Mouse (Mus musculus) G1E-ER4 (cell line): Measurements from ENCODE around the gene Loxl4. TPM values are rescaled to one million over a fixed set of nuclear protein-coding genes. Genes with fewer than 3 reads are reported as not detected.

ENCODE experiments used
- GATA1 ChIP-seq: IDR thresholded peaks from one replicate; pipeline ENCODE4 v1.8.0; 2012; ENCODE audit warnings: low read length, inconsistent platforms
- polyA plus RNA-seq: library from polyadenylated mRNA; stranded (reverse); fragments of >175 nt; gene quantifications from 2 replicates; pipeline ENCODE4 v1.2.3, GENCODE M21; 2012

The Loxl4 gene
- polyA plus RNA-seq, 1 experiment = not detected

DNA sequence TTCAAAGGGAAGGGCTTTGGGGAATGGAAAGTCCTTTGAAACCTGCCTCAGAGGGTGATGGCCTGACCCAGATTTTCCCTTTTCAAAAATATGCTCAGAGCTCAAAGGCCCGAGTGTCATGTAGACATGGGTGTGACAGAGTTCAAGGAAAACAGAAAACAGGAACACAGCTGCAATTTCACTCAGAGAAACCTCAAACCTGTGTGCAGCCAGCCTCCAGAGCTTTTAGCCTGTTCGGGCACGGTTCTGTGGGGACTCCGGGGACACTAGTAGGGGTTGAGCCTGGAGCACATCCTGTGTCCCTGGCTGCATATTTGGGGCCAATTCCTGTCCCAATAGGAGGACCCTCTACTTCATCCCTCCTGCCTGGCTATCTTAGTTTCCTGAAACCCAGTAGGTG is 19.7 kb upstream of the Loxl4 start:
- no peak for TF ChIP-seq GATA1

DNA sequence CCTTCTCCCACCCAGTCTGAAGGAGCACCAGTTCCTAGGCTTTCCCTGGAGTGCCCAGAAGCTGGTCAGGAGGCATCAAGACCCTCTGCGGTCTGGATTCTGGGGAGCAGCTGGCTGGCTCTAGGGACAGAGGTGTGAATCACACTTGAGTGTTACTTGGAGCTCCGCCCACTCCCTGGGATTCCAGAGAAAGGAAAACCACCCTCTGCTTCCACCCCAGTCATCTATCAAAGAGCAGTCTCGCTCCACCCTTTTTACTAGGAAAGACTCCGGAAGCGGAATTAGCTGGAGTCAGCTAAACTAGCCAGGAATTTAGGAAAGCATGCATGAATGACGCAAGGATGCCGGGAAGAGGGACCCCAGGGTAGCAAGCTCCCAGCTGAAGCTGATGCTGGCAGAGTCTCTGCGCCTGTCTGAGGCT is 18.9 kb upstream of the Loxl4 start:
- no peak for TF ChIP-seq GATA1

DNA sequence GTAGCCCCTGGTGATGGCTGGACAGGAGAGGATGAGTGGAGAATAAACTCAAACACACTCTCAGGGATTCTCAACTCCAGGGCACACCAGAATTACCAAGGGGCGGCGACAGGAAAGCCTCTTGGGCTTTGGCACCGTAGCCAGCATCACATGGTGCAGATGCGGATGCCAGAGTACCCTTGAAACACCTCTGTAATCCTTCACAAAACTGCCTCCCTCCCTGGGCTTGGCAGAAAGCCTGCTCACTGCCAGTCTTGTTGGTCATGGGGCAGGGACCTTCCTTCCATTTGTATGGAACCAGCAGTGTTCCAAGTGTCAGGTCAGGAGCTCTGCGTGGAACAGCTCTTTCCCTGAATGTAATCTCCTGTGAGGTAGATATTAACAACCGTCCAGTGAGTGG is 15.5 kb upstream of the Loxl4 start:
- no peak for TF ChIP-seq GATA1

DNA sequence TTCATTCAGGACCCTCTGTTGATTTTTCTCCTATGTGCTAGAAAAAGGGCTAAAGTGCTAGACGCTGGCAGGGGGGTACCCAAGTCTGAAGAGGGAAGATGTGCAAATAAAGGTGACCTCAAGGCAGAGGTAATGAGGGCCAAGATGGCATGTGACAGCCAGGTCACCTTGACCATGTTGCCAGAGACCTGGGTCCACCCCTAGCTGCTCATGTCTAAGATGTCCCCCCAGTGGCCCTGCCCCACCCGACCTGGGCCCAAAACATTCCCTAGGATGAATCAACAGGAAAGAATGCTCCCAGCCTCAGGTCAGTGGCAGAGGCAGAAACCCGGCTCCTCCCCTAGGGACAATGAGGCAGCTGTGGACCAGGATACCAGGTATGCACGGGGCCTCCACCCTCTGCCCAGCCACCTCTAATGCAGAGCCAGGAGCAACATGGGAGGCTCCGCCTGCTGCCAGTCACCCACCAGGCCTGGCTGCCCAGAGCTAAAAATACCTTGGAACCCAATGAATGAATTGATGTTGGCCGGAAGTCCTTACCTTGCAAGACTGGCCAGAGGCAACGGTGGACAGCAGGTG is 1.1 kb upstream of the Loxl4 start:
- TF ChIP-seq GATA1 = no peak

DNA sequence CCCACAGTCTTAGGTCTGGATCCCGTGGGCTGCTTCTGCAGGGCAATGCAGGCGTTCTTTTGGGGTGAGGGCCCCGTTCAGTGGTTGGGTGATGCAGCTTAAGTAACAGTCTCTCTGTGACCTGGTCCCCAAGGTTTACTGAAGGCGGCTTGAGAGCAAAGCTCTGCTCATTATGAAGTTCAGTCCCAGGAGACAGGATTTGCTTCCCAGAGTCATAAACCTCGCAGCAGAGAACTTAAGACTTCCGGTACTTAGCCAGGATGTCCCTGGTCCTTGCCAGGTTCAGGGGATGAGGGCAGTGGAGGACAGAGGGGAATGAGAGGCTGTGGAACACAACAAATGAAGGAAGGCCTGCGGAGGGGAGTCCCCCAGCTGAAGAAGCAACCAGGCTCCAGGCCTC is 503 bp upstream of the Loxl4 start:
- TF ChIP-seq GATA1 = no peak

DNA sequence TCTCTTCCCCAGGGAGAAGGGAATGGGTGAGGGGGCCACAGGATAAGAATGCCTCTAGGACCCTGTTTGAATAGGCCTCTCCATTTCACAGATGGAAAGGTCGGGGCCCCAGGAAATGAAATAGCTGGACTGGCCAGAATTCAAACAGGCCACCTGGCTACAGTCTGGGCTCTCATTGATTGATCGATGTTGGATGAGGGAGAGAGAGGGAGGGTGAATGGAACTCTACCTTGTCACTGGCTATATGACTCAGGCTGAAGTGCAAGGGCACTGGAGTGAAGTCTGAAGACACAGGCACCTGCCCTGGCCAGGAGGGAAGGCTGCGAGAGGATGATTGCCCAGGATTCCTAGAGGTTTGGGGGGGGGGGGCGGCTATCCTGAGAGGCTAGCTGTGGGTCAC is 867 bp downstream of the Loxl4 start:
- no peak for TF ChIP-seq GATA1

DNA sequence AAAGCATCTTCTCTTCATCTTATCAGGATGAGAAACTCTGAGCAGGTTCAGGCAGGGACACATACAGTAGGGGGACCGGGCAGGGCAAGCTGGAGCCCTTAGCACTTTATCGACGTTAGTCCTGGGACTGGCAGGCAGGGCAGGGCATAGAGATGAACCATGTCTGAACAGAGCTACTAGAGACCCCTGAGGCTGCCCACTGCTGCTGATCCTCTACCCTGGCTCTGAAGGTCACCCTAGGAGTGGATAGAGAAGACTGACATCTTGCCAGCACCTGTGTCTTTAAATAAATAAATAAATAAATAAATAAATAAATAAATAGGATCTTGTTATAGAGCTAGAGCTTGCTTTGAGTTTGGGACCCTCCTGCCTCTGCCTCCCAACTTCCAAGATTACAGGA is 2.9 kb downstream of the Loxl4 start:
- TF ChIP-seq GATA1 = no peak

DNA sequence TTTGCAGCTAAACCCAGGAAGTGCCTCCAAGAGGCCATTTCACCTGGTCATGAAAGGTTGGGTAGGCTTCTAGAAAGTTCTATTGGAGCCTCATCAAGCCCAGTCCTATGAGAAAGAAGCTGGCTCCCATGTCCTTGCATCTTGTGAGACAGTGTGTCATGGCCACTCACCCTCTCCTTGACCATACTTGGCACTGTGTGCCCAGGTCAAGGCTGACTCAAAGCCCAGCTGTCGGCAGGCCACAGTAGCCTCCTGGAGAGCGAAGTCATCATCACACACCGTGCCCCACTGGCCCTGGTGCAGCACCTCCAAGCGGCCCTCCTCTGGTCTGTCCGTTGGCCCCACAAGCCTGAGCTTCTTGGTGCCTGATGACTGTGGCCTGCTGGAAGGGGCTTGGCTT is 4.5 kb downstream of the Loxl4 start:
- TF ChIP-seq GATA1 = no peak

DNA sequence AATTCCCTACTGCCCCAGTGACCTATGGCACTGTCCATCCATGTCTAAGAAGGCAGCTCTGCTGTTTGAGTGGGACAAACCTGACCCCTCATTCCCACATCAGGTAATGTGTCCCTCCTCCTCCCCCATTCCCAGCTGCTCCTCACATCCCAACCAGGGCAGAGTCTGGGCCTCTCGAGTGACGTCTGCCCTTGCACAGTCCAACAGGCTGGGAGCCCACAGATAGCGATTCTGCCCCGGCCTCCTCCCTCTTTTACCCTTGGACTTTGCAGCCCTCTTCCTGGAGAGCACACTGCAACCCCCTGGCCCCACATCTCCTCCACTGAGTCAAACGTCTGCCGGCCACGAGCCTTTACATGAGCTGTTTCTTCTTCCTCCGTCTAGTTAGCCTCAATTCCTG is 10.0 kb downstream of the Loxl4 start:
- no peak for TF ChIP-seq GATA1

DNA sequence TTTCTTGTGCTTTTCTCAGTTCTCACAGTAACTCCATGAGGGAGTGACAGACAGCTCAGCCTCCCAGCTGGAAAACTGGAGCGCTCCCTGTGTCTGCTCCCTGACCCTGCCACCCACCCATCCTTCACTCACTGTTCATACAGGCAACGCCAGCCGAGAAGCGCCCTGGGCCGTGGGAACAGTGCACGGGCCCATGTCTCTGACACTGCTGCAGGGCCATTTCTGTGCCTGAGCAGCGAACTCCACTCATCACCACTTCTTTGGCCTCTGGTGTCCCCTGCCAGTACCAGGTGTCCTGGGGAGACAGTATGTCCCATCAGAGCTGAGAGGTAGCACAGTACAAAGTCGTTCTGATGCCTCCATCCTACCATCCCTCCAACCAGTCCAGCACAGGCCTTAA is 10.6 kb downstream of the Loxl4 start:
- TF ChIP-seq GATA1 = no peak

DNA sequence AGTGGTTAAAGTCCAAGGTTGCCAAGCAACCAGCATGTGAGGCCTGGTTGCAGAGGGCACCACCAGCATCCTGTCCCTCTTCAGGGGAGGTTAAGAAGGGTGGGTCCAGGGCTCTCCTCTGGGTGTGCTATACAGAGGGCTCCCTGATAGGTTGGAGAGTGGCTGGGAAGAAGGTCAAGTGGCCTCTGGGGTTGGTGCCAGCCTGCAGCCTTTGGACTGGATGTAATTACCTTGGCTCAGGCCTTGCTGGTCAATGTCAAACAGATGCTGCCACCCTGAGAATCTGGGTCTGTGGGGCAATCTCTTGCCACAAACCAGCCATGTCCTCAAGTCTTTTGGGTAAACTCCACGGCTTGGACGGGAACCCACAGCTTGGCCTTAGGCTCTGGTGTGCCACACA is 11.2 kb downstream of the Loxl4 start:
- TF ChIP-seq GATA1 = no peak

DNA sequence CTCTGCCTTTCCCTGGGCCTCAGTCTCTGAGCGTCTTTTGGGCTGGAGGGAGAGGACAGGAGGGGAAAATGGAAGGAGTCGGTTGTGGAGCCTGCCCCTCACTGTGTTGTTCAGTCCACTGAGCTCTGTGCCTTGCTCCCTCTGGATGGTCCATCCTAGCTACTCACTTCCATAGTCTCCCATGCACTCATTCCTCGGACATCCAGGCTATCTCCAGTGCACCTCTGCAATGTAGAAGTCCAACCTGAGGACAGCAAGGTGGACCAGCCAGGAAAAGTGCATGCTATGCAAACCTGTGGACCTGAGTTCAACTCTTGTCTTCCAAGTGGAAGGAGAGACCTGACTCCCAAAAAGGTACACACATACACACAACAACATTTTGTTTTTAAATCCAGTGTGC is 12.0 kb downstream of the Loxl4 start:
- no peak for TF ChIP-seq GATA1

DNA sequence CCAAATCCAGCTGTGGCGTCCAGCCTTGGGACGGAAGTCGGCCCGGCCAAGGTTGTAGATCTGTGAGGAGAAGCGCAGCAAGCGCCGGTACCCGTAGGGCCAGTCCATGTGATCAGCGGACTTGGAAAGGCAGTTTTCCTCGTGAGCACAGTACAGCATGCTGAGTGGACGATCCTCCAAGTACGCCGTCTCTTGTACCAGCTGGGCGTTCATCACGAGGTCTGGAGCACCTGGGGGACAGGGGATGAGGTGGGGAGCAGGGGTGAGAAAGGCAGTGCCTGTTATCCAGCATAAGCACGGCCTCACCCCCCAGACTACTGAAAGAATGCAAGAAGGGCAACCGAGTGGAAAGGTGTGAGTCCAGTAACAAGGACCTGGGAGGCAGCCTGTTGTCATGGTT is 12.7 kb downstream of the Loxl4 start:
- no peak for TF ChIP-seq GATA1

DNA sequence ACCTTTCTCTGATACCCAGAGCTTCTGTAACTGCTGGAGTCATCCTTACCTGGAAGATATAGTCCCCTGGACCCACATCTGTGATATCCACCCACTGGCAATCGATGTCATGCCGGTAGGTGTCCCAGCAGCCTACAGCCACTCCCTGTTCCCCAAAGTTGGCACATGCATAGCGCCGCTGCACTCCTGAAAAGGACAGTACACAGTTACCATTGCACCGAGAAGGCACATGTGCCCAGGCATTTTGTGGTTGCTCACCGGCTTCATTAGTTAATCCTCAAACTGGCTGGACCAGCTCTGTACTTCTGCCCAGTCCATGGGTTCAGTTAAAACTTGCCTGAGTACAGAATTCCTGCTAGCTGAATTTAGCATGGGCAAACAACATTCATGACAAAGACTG is 14.7 kb downstream of the Loxl4 start:
- TF ChIP-seq GATA1 = no peak

DNA sequence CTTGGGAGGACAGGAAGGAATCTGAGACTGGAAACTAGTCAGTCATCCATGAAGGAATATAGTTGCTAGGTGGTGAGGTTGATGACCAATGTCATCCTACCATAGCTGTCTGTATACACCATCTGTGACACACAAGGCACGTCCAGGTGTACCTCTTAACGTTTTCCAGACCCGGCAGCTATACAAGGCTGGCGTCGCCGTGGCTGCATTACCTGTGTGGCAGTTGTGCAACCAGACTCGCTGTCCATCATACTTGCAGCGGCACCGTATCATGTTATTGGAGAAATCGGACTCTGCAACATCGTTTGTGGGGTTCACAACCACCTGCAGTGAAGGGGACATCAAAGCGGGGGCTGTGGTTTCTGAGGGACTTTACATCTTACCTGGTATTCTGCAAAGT is 15.3 kb downstream of the Loxl4 start:
- TF ChIP-seq GATA1 = no peak

DNA sequence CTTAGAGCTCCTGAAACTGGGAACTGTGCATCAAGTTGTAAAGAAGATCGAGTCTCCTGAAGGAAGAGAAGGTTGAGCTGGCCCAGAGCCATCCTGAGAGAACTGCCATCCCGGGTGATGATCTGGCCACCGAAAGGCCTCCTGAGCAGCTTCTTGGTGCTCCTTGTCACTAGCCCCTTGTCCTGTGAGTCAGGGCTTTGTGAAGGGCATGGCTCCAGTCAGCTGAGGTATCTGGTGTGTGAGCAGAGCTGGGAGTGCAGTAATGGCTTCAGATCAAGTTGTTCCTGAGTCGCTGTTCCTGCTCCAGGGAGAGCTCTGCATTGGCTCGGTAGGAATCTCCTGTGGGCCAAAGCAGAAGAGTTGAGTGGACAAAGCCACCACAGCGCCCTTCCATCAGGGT is 17.5 kb downstream of the Loxl4 start:
- no peak for TF ChIP-seq GATA1

DNA sequence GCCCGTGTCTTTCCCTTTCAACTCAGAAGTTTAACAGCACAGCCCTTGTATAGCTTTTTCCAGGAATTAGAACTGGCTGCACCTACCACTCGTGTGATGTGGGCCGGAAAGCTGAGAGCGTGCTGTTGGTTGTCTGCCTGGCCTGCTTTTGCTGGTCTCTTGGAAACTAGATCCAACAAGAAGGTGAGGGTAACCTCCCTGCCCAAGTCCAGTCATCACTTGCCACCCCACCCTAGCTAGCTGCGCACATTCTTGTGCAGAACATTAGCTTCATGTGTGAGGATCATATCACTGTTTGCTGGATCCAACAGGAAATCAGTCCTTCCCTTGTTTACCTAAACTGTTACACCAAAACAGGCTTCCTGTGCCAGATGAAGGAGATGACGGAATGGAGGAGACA is 19.2 kb downstream of the Loxl4 start:
- no peak for TF ChIP-seq GATA1

DNA sequence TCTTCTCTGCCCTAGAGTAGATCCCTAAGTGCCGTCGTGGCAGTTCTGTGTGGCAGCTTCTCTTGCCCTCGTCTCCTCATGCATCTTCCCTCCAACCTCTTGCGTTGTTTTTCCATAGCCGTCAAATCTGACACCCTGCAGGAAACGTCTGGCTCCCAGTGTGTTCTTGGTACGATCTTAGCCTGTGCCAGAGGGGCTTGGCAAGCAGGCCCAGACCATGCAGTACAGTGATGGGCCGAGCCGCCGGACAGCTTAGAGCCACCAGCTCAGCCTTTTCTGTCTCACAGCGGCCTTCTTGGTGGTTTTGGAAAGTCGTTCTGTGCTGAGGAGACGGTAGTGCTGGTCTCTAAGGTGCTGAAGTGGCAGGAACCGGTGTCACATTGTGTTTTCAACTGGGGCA is 21.1 kb downstream of the Loxl4 start:
- no peak for TF ChIP-seq GATA1
